Mouse (Mus musculus) spleen, adult 12 weeks (tissue): ENCODE data around the gene Scrn2.

ENCODE experiments used
- DNase-seq: peaks from one replicate; pipeline ENCODE4 v3.0.0; 2022; ENCODE audit warnings: low spot score

Gene Scrn2

GRCm38 (mm10) chr11:97029686-97030417, at the start of gene Scrn2:
Gene Scrn2 (plus strand): TSS chr11:97029938.
- peak; percentile 85 for DNase-seq

- DNase-seq, result no peak
Measured at GRCm38 (mm10) chr11:96980021-96980420, 49.7 kb upstream of the Scrn2 start.

- DNase-seq, result no peak
Measured at GRCm38 (mm10) chr11:96981461-96981860, 48.3 kb upstream of the Scrn2 start.

GRCm38 (mm10) chr11:96982355-96982754, 47.4 kb upstream of the Scrn2 start:
- DNase-seq, result peak; percentile 62

GRCm38 (mm10) chr11:96982859-96983258, 46.9 kb upstream of the Scrn2 start, which contains the start of gene Sp2:
Gene Sp2 (minus strand): TSS chr11:96982959.
- DNase-seq, result no peak

GRCm38 (mm10) chr11:96984903-96985302, 44.8 kb upstream of the Scrn2 start:
- DNase-seq, result no peak

- no peak for DNase-seq
Measured at GRCm38 (mm10) chr11:96986463-96986862, 43.3 kb upstream of the Scrn2 start.

- DNase-seq, result peak; percentile 40
Measured at GRCm38 (mm10) chr11:96987873-96988655, 41.7 kb upstream of the Scrn2 start.

- no peak for DNase-seq
Measured at GRCm38 (mm10) chr11:96991501-96991900, 38.2 kb upstream of the Scrn2 start.

GRCm38 (mm10) chr11:96992722-96993311, 36.9 kb upstream of the Scrn2 start:
- no peak for DNase-seq

GRCm38 (mm10) chr11:96995031-96995430, 34.7 kb upstream of the Scrn2 start:
- no peak for DNase-seq

GRCm38 (mm10) chr11:96995836-96996772, 33.6 kb upstream of the Scrn2 start:
- peak; percentile 20 for DNase-seq

GRCm38 (mm10) chr11:96996773-96997379, 32.9 kb upstream of the Scrn2 start:
- DNase-seq, result no peak

GRCm38 (mm10) chr11:96997380-96997956, 32.3 kb upstream of the Scrn2 start:
- DNase-seq, result no peak

GRCm38 (mm10) chr11:97003170-97003569, 26.6 kb upstream of the Scrn2 start:
- DNase-seq, result no peak

GRCm38 (mm10) chr11:97007093-97007794, 22.5 kb upstream of the Scrn2 start:
- no peak for DNase-seq

- no peak for DNase-seq
Measured at GRCm38 (mm10) chr11:97009198-97009790, 20.4 kb upstream of the Scrn2 start.

- no peak for DNase-seq
Measured at GRCm38 (mm10) chr11:97013121-97013670, 16.5 kb upstream of the Scrn2 start, which contains the start of gene Sp6. Gene Sp6 (plus strand): TSS chr11:97013394.
